Mouse (Mus musculus) lung, postnatal 10 days (tissue): ENCODE data around the gene Gm13090.

Experiments
- DNase-seq: peaks from one replicate; pipeline ENCODE4 v3.0.0; 2021

Gene Gm13090

DNA sequence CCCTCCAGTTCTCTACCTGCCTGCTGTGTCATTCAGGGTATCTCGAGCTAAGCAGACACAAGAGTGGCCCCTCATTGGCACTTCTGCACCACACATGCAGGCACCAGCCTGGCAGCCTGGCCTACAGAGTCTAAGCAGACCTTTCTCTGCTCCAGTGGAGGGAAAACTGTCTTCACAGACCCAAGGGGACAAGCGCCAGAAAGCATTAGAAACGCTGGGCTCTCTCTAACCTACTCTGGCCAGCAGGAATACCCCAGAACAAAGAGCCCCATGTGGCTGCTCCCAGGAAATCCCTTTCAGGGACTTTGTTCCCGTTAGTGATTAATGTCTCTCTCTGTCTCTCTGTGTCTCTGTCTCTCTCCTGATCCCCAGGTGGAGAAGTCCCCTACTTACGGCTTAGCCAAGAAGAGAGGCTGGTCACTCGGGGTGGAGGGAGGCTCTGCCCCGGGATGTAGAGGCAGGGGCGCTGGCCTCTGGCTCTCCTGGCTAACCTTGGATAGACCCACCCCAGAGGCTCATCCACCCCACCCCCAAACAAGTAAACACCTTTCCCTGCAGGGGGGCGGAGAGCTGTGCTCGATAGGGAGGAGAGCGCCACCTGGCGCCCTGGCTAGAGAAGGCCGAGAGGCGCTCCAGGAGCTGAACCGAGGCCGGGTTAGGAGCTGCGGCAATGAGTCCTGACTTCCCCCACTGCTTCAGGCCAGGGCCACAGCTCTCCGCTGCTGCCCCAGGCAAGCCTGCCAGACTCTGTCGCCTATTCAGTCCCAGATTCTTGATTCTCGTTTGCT lies 49.9 kb downstream of the Gm13090 start:
- DNase-seq, result peak; percentile 78

DNA sequence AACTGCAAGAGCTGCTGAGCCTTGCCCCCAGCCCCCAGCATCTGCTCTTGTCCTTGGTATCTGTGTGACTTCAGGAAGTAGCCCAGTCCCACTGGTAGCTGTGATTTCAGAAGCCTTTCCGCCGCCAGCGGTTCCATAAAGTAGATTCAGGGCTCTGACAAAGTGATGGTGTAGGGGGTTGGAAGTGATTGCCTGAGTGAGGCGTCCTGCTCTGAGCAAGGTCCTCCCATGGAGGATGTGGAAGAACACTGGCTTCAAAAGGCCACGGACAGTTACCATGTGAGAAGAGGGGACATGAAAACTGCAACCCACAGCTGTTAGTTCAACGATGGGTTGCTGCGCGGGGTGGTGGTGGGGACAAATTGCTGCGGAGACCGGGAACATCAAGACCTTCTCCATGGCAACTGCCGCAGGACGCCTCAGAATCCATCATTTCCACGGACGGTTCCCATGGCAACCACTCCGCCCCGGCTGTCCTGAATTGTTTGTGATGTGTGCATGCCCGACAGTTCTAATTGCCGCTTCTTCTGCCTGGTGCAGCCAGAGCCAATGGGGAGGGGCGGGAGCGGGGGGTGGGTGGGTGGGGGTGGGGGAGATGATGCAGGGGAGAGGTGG lies 51.1 kb downstream of the Gm13090 start:
- DNase-seq, result no peak
